Mouse (Mus musculus) bone marrow, adult 2 months (tissue): ENCODE measurements around the gene Axin1. TPM values are rescaled to one million over a fixed set of nuclear protein-coding genes. Genes with fewer than 3 reads are reported as not detected.

Source experiments
- H3K27ac ChIP-seq: fragments of 200-500 bp; 2 replicates; pipeline ENCODE4 v1.5.1; 2012; ENCODE audit warnings: low read depth, mild to moderate bottlenecking, control low read depth, inconsistent platforms, low read length; ENCODE audit not compliant: control insufficient read depth, poor library complexity, insufficient read depth
- H3K4me1 ChIP-seq: fragments of 200-500 bp; 2 replicates; pipeline ENCODE4 v1.6.1; 2011; ENCODE audit warnings: low read length; ENCODE audit not compliant: control insufficient read depth, insufficient read depth
- H3K4me3 ChIP-seq: fragments of 200-500 bp; replicated peaks from 2 replicates; pipeline ENCODE3; 2011; ENCODE audit warnings: mild to moderate bottlenecking, low read depth, low read length, control low read depth; ENCODE audit not compliant: control insufficient read depth
- CTCF ChIP-seq: fragments of 200-500 bp; IDR thresholded peaks from 2 replicates; pipeline ENCODE4 v1.5.1; 2011; ENCODE audit warnings: low read length, control low read depth; ENCODE audit not compliant: control insufficient read depth, insufficient read depth
- POLR2A ChIP-seq: fragments of 200-500 bp; IDR thresholded peaks from 2 replicates; pipeline ENCODE4 v1.6.1; 2011; ENCODE audit warnings: low read depth, mild to moderate bottlenecking, control low read depth, low read length, borderline replicate concordance; ENCODE audit not compliant: control insufficient read depth
- WGBS: fragments of 180-500 bp; shearing (Covaris S2); methylation state at CpG from one replicate; pipeline ENCODE4 v1.1.7; 2018; 5-methylcytosine and 5-hydroxymethylcytosine counted together
- polyA plus RNA-seq: library from polyadenylated mRNA; stranded (reverse); fragments of >200 nt; gene quantifications from 2 replicates; pipeline ENCODE4 v1.2.4, GENCODE M21; 2011; ENCODE audit warnings: low replicate concordance; ENCODE audit not compliant: missing spikeins, insufficient read depth, insufficient read length

Axin1 gene
- polyA plus RNA-seq, 1 experiment = 23.1 TPM

GRCm38 (mm10) chr17:26131062-26131732 lies 7.3 kb upstream of the Axin1 start:
- TF ChIP-seq POLR2A (no peak), CTCF (no peak)
- Histone ChIP-seq H3K4me3 (no peak overlapping the region), H3K27ac (no peak overlapping the region), H3K4me1 (no peaks in the 10 kb centered on the region)
- WGBS = 91% methylated on average over 18 of the region's 18 CpGs

- Histone ChIP-seq H3K4me1 (no peaks in the 10 kb centered on the region), H3K4me3 (no peak overlapping the region), H3K27ac (no peak overlapping the region)
- WGBS = 89% methylated on average over 18 of the region's 18 CpGs
- no peak for TF ChIP-seq CTCF
- no peak for TF ChIP-seq POLR2A
Observed at GRCm38 (mm10) chr17:26131856-26132853, 6.3 kb upstream of the Axin1 start.

GRCm38 (mm10) chr17:26137106-26137750 lies 1.3 kb upstream of the Axin1 start:
- no peak overlapping the region for H3K27ac ChIP-seq
- no peak overlapping the region for H3K4me3 ChIP-seq
- H3K4me1 ChIP-seq = peaks cover 3% of the 10 kb centered on the region; the same call in 1 of the 2 replicates
- TF ChIP-seq CTCF (no peak), POLR2A (no peak)
- 67% methylated on average over 11 of the region's 11 CpGs for WGBS

DNA sequence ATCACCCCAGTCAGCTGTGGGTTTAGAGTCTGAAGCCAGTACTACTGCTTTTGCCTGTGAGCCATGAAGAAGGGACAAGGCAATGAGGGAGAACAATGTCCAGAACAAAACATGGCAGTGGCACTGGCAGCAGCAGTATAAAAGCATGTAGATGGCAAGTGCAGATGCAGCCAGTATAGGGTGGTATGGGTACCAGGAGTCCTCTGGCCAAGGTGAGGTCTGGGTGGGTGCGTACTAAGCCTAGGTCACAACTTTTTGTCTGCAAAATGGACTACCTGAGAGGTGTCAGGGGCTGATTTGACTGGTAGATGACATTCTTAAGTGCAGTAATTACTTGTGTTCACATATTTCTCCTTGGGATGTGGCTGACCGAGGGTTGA lies 747 bp upstream of the Axin1 start:
- H3K27ac ChIP-seq = peak overlapping the region; percentile 51; the same call in 1 of the 2 replicates
- 71% methylated on average over 2 of the region's 2 CpGs for WGBS
- H3K4me1 ChIP-seq = peaks cover 3% of the 10 kb centered on the region; the same call in 1 of the 2 replicates
- TF ChIP-seq CTCF (no peak), POLR2A (no peak)
- H3K4me3 ChIP-seq = peak overlapping the region; percentile 92

DNA sequence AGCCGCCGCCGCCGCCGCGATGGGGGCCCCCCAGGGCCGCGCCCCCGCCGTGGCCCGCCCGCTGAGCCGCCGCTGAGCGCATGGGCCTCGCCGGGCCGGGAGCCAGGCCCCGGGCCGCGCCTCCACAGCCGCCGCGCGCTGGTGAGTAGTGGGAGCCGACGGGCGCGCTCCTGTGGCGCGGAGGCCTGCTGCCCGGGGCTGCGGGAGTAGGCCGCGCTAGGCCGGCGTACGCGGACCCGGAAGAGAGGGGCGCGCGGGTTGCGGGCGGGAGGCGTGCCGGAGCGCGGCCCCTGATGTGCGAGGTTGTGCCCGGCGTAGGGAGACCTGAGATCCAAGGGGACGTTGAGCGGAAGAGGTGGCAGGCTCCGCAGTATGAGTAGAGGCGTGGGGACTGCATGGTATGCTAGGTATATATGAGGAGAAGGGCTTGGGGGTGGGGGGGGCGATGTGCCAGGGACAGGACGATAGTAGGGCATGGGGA lies 453 bp downstream of the Axin1 start:
- H3K27ac ChIP-seq = peak overlapping the region; percentile 83; the same call in 1 of the 2 replicates
- under 1% methylated on average over 58 of the region's 58 CpGs for WGBS
- peak overlapping the region; percentile 92 for H3K4me3 ChIP-seq
- TF ChIP-seq CTCF (no peak), POLR2A (no peak)
- peaks cover 3% of the 10 kb centered on the region; the same call in 1 of the 2 replicates for H3K4me1 ChIP-seq

GRCm38 (mm10) chr17:26142796-26143195 lies 4.3 kb downstream of the Axin1 start:
- peaks cover 2% of the 10 kb centered on the region; the same call in 1 of the 2 replicates for H3K4me1 ChIP-seq
- WGBS = 81% methylated on average over 4 of the region's 4 CpGs
- TF ChIP-seq POLR2A (no peak), CTCF (no peak)

DNA sequence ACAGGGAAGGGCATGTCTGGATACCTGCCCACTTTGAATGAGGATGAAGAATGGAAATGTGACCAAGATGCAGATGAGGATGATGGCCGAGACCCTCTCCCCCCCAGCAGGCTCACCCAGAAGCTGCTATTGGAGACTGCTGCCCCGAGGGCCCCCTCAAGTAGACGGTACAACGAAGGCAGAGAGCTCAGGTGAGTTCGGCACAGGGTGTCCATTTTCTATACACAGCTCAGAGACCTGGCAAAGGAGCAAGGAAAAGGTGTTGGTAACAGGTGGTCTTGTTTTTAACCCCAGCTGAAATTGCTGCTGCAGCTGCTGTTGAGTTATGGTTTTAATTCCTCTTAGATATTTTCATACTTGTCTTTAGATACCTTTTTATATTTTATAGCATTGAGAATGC lies 4.9 kb downstream of the Axin1 start:
- Histone ChIP-seq H3K4me1 (peaks cover 2% of the 10 kb centered on the region; the same call in 1 of the 2 replicates), H3K27ac (no peak overlapping the region), H3K4me3 (no peak overlapping the region)
- TF ChIP-seq POLR2A = no peak
- TF ChIP-seq CTCF = no peak
- 88% methylated on average over 5 of the region's 5 CpGs for WGBS

More at GRCm38 (mm10) chr17:26142796-26143195, 4.3 kb downstream of the Axin1 start:
- no peak overlapping the region for H3K27ac ChIP-seq
- no peak overlapping the region for H3K4me3 ChIP-seq

GRCm38 (mm10) chr17:26149056-26149455 lies 10.6 kb downstream of the Axin1 start:
- H3K4me1 ChIP-seq = no peaks in the 10 kb centered on the region
- no peak overlapping the region for H3K4me3 ChIP-seq
- 82% methylated on average over 2 of the region's 2 CpGs for WGBS
- no peak overlapping the region for H3K27ac ChIP-seq
- no peak for TF ChIP-seq POLR2A
- no peak for TF ChIP-seq CTCF
